Comparison of ENCODE assay signal across 8 mouse cellular contexts in genomic region chr11:34833318-34834086, GRCm38 (mm10). TPM values are rescaled to one million over a fixed set of nuclear protein-coding genes. Genes with fewer than 3 reads are reported as not detected.
DNase-seq lines count a peak whose midpoint lies in the region; ATAC-seq lines count a peak whose summit lies in the region.

TSS of gene Spdl1 (minus strand) at chr11:34833641.

- H3K4me2 ChIP-seq in hindbrain, embryonic 16.5 days (ENCODE audit: low read length), result peak within 1 kb of the TSS; percentile 83

- H3K79me2 ChIP-seq in macrophage (ENCODE audit: inconsistent target), result peaks cover 57% of the 10 kb centered on the region

- H3K36me3 ChIP-seq in hindbrain, embryonic 16.5 days (ENCODE audit: control insufficient read depth, insufficient read depth, low read length), result no peaks in the 10 kb centered on the region
- H3K36me3 ChIP-seq in macrophage (ENCODE audit: inconsistent target), result peaks cover 17% of the 10 kb centered on the region; the same call in 1 of the 2 replicates

- H3K4me1 ChIP-seq in hindbrain, embryonic 16.5 days (ENCODE audit: control insufficient read depth, insufficient read depth, low read depth, low read length), result peaks cover 11% of the 10 kb centered on the region

- peak; percentile 95 for DNase-seq in T-cell, adult 2 months (ENCODE audit: low spot score)
- DNase-seq in cerebellum, postnatal 36 days, result peak; percentile 92 to 95
- peak; percentile 94 to 96 for DNase-seq in frontal cortex, postnatal 36 days (ENCODE audit: low spot score in 2 of 2)
- DNase-seq in left cerebral cortex, adult 18-20 months (ENCODE audit: low spot score in 2 of 2), result peak; percentile 96 to 97
- DNase-seq in right cerebral cortex, adult 18-20 months, result peak; percentile 95
- DNase-seq in urinary bladder, postnatal 10 days (ENCODE audit: low spot score), result peak; percentile 79

- peak within 1 kb of the TSS; percentile 83 for H3K4me3 ChIP-seq in hindbrain, embryonic 16.5 days (ENCODE audit: low read length)
- peak within 1 kb of the TSS; percentile 91 for H3K4me3 ChIP-seq in macrophage (ENCODE audit: inconsistent target)

- peak; percentile 98 for ATAC-seq in hindbrain, embryonic 16.5 days

- WGBS in hindbrain, embryonic 16.5 days, result under 1% methylated on average over 49 of the region's 49 CpGs
- under 1% methylated on average over 49 of the region's 49 CpGs for WGBS in macrophage (ENCODE audit: missing documents)

- peak within 1 kb of the TSS; percentile 63 for H3K27ac ChIP-seq in hindbrain, embryonic 16.5 days (ENCODE audit: low read depth, low read length)
- peak within 1 kb of the TSS; percentile 91 for H3K27ac ChIP-seq in macrophage

- H3K9me3 ChIP-seq in hindbrain, embryonic 16.5 days (ENCODE audit: control insufficient read depth, low read length), result no peaks in the 10 kb centered on the region

- peak within 1 kb of the TSS; percentile 81 for H3K9ac ChIP-seq in hindbrain, embryonic 16.5 days (ENCODE audit: low read depth, low read length)

- no peaks in the 10 kb centered on the region for H3K27me3 ChIP-seq in hindbrain, embryonic 16.5 days (replicated peaks; ENCODE audit: control insufficient read depth, insufficient read depth, low read length)

RNA-seq across cellular contexts. Expression of gene Spdl1, which starts in this region (rescaled TPM):
- 3.4 and 4.9 TPM in 2 replicates for polyA plus RNA-seq in hindbrain, embryonic 16.5 days (2015; fragmentation: Nextera tagmentation; extraction: Ambion mirVana)
- total RNA-seq in left cerebral cortex, adult 18-20 months (2021), result under 1 TPM; 0.52 to 0.63 TPM
- total RNA-seq in macrophage (2018; cell fraction: chromatin; rRNA removed), result 10 to 100 TPM; 15.0 to 87.5 (median 61.6) TPM
- 10 to 100 TPM; 19.8 to 51.2 (median 29.5) TPM for total RNA-seq in macrophage (2018; cell fraction: cytosol; rRNA removed)
- 10 to 100 TPM; 17.8 to 74.1 (median 46.7) TPM for total RNA-seq in macrophage (2018; cell fraction: nucleus; rRNA removed)
- 19.1 to 34.5 TPM (median 20.0 TPM) in 3 replicates for polyA plus RNA-seq in macrophage (2018)

Comparison
In these comparisons a context has a peak if more than half of its experiments do, and no peak if none do; other contexts are left out.
1. Peak in every context shown above with its lines: DNase-seq, ATAC-seq, H3K4me3 ChIP-seq and H3K27ac ChIP-seq.
2. Peak in DNase-seq in left cerebral cortex, adult 18-20 months; RNA of the gene not detected or under 1 TPM.